Mouse (Mus musculus) adrenal gland, postnatal 25 days (tissue): ENCODE measurements around the gene Cfl1. TPM values are rescaled to one million over a fixed set of nuclear protein-coding genes. Genes with fewer than 3 reads are reported as not detected.

Experiments used
- DNase-seq: peaks from one replicate; pipeline ENCODE4 v3.0.0; 2021; ENCODE audit warnings: mixed read lengths
- total RNA-seq: library from RNA; stranded (reverse); gene quantifications from 2 replicates; pipeline ENCODE4 v1.2.3, GENCODE M21; 2021

Cfl1 gene
- total RNA-seq, 1 experiment from 2014 or later = 625 TPM

- DNase-seq = no peak
Measured at GRCm38 (mm10) chr19:5530138-5530524, 39.9 kb downstream of the Cfl1 start.

- no peak for DNase-seq
Measured at GRCm38 (mm10) chr19:5532520-5532919, 42.3 kb downstream of the Cfl1 start.

GRCm38 (mm10) chr19:5538786-5539185 lies 48.5 kb downstream of the Cfl1 start:
- DNase-seq = no peak

GRCm38 (mm10) chr19:5543362-5543761 lies 53.1 kb downstream of the Cfl1 start:
- DNase-seq = no peak

DNA sequence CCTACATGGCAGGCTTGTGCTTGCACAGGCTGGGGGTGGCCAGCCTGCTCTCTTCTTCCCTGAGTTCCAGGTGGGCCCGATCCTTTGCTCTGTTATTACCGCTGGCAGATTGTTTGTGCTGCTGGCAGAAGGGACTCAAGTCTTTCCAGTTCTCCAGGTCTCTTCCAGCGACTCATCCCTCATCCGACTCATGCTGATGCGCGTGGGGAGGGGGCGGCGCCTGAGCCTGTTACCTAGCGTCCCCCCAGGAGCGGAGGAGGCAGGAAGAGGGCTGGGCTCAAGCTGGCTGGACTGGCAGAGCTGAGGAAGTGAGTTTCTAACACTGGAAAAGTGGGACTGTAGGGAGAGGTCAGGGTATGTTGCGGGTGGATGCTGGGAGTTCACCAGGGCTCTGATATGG lies 53.8 kb downstream of the Cfl1 start:
- no peak for DNase-seq

Other genes starting within 250 kb of the Cfl1 start
- 18.0 and 26.9 TPM in 2 replicates for gene Pacs1, start 217.3 kb upstream of the Cfl1 start, total RNA-seq
- 175 and 194 TPM in 2 replicates for gene Sf3b2, start 195.0 kb upstream of the Cfl1 start, total RNA-seq
- not detected in 2 replicates for gene Gal3st3, start 192.1 kb upstream of the Cfl1 start, total RNA-seq
- not detected in 2 replicates for gene Catsper1, start 154.7 kb upstream of the Cfl1 start, total RNA-seq
- gene Cst6, start 140.9 kb upstream of the Cfl1 start, total RNA-seq = 1.6 TPM in 1 of 2 replicates, not detected in the other
- gene Eif1ad, start 123.7 kb upstream of the Cfl1 start, total RNA-seq = 25.0 and 25.1 TPM in 2 replicates
- 148 and 160 TPM in 2 replicates for gene Banf1, start 123.3 kb upstream of the Cfl1 start, total RNA-seq
- 49.8 and 93.4 TPM in 2 replicates for gene Sart1, start 101.8 kb upstream of the Cfl1 start, total RNA-seq
- not detected in 2 replicates for gene Tsga10ip, start 87.9 kb upstream of the Cfl1 start, total RNA-seq
- gene Drap1, start 65.5 kb upstream of the Cfl1 start, total RNA-seq = 182 and 221 TPM in 2 replicates
- 43.1 and 51.1 TPM in 2 replicates for gene AI837181, start 65.3 kb upstream of the Cfl1 start, total RNA-seq
- gene Fosl1, start 42.9 kb upstream of the Cfl1 start, total RNA-seq = not detected in 2 replicates
- 7.2 and 10.9 TPM in 2 replicates for gene Ccdc85b, start 32.6 kb upstream of the Cfl1 start, total RNA-seq
- gene Fibp, start 29.8 kb upstream of the Cfl1 start, total RNA-seq = 53.7 and 100 TPM in 2 replicates
- gene Ctsw, start 21.9 kb upstream of the Cfl1 start, total RNA-seq = not detected in 2 replicates
- 55.5 and 56.3 TPM in 2 replicates for gene Efemp2, start 16.5 kb upstream of the Cfl1 start, total RNA-seq
- gene Mus81, start 2.1 kb upstream of the Cfl1 start, total RNA-seq = 31.1 and 35.0 TPM in 2 replicates
- 2.2 and 3.7 TPM in 2 replicates for gene 1700020D05Rik, start 13.3 kb downstream of the Cfl1 start, total RNA-seq
- 13.1 and 18.4 TPM in 2 replicates for gene Snx32, start 20.1 kb downstream of the Cfl1 start, total RNA-seq
- gene Ovol1, start 70.2 kb downstream of the Cfl1 start, total RNA-seq = not detected in 2 replicates
- gene Ap5b1, start 77.6 kb downstream of the Cfl1 start, total RNA-seq = 13.1 and 16.4 TPM in 2 replicates
- 97.8 and 144 TPM in 2 replicates for gene Rnaseh2c, start 111.4 kb downstream of the Cfl1 start, total RNA-seq
- 74.6 and 86.3 TPM in 2 replicates for gene Kat5, start 119.8 kb downstream of the Cfl1 start, total RNA-seq
- 96.3 and 101 TPM in 2 replicates for gene Rela, start 147.0 kb downstream of the Cfl1 start, total RNA-seq
- gene Sipa1, start 173.3 kb downstream of the Cfl1 start, total RNA-seq = 61.8 and 76.7 TPM in 2 replicates
- 43.7 and 49.7 TPM in 2 replicates for gene Map3k11, start 198.3 kb downstream of the Cfl1 start, total RNA-seq
- 110 and 124 TPM in 2 replicates for gene Pcnx3, start 198.5 kb downstream of the Cfl1 start, total RNA-seq
- gene Kcnk7, start 213.9 kb downstream of the Cfl1 start, total RNA-seq = not detected in 2 replicates
- gene Ehbp1l1, start 235.9 kb downstream of the Cfl1 start, total RNA-seq = 35.7 and 40.9 TPM in 2 replicates
- gene Fam89b, start 239.2 kb downstream of the Cfl1 start, total RNA-seq = 44.8 and 59.4 TPM in 2 replicates